Mouse (Mus musculus): Measurements from ENCODE around the gene Lpin3. TPM values are rescaled to one million over a fixed set of nuclear protein-coding genes. Genes with fewer than 3 reads are reported as not detected.

Gene Lpin3
- polyA plus RNA-seq, 1 experiment from 2014 or later: 0.22 TPM

Other genes with a start within 250 kb of the Lpin3 start
- 106 and 123 TPM in 2 replicates for gene Top1, start 234.8 kb upstream of the Lpin3 start, polyA plus RNA-seq (2014; fragmentation: Nextera tagmentation; extraction: Ambion mirVana)
- gene Plcg1, start 149.4 kb upstream of the Lpin3 start, polyA plus RNA-seq (2014; fragmentation: Nextera tagmentation; extraction: Ambion mirVana): 67.8 and 73.3 TPM in 2 replicates
- gene Zhx3, start 7.7 kb upstream of the Lpin3 start, polyA plus RNA-seq (2014; fragmentation: Nextera tagmentation; extraction: Ambion mirVana): 9.1 and 11.0 TPM in 2 replicates
- 0.66 and 1.9 TPM in 2 replicates for gene Emilin3, start 31.7 kb downstream of the Lpin3 start, polyA plus RNA-seq (2014; fragmentation: Nextera tagmentation; extraction: Ambion mirVana)
- gene Chd6, start 228.4 kb downstream of the Lpin3 start, polyA plus RNA-seq (2014; fragmentation: Nextera tagmentation; extraction: Ambion mirVana): 35.8 and 52.8 TPM in 2 replicates

Measured in hindbrain, embryonic 11.5 days (tissue).